Mouse (Mus musculus): ENCODE data around the gene Gpr156. TPM values are rescaled to one million over a fixed set of nuclear protein-coding genes. Genes with fewer than 3 reads are reported as not detected.
A peak's percentile ranks its signal among the peaks of the same experiment; 100 is the strongest.

Gene Gpr156
- total and polyA plus RNA-seq, 2 experiments from 2014 or later, result 0.10 to 0.34 TPM

DNA sequence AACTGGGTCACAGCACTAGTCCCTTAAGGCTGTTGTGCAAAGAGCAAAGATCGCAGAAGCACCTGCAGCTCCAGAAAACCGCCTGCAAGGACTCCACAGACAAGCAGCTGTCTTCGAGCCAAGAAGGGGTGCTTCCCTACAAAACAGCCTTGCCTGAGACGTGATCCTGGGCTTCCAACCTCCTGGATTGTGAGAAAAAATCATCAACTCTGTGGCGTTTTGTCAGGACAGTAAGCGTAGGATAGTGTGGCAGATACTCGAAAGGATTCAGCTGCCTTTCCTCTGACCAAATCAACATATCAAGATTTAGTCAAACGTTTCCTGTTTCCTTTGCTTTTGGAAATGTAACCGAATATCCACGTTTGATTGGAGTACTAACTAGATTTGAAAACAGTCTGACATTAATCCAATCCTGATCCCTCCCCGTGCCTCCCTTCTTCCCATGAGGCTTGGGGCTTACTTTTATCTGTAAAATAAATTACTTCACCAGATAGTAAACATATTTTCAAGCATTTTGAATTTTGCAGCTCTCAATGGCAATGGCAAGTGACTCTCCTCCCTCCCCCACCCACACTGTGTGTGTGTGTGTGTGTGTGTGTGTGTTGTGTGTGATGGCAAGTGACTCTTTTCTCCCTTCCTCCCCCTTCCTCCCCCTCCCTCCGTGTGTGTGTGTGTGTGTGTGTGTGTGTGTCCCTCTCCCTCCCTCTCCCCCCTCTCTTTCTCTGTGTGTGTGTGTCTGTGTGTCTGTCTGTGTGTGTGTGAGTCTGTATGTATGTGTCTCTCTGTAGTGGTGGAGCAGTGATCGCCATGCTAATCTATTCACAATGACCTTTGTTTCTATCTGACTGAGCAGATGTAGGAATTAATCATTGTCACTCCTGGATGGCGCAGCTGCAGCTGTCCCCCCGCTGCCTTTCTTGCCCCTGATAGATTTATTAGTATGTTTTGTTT is 47.3 kb downstream of the Gpr156 start:
- DNase-seq (ENCODE audit: low spot score) (no peak), ATAC-seq (ENCODE audit: insufficient read depth, low read depth) (no peak)
- Histone ChIP-seq H3K27me3 (ENCODE audit: control insufficient read depth, insufficient read depth, low read length) (no peaks in the 10 kb centered on the region), H3K4me3 (ENCODE audit: low read depth, low read length) (no peak overlapping the region), H3K9me3 (replicated peaks; ENCODE audit: control insufficient read depth, low read length) (no peaks in the 10 kb centered on the region), H3K27ac (ENCODE audit: low read depth) (peak overlapping the region; percentile 57; the same call in 1 of the 2 replicates), H3K4me2 (ENCODE audit: low read depth, low read length) (peak overlapping the region; percentile 40; the same call in 1 of the 2 replicates), H3K9ac (replicated peaks; ENCODE audit: low read depth, low read length) (no peak overlapping the region), H3K36me3 (replicated peaks; ENCODE audit: control insufficient read depth, insufficient read depth, low read length) (no peaks in the 10 kb centered on the region), H3K4me1 (ENCODE audit: control insufficient read depth, insufficient read depth) (0 out of 2 replicates have a peak, but pooled peaks cover 5% of the 10 kb centered on the region)
- WGBS, result 35% methylated on average over 15 of the region's 15 CpGs
- TF ChIP-seq EP300 (IDR thresholded peaks at IDR 0.05; ENCODE audit: low read depth) (no peak), CTCF (IDR thresholded peaks at IDR 0.05; ENCODE audit: low read depth) (no peak)

DNA sequence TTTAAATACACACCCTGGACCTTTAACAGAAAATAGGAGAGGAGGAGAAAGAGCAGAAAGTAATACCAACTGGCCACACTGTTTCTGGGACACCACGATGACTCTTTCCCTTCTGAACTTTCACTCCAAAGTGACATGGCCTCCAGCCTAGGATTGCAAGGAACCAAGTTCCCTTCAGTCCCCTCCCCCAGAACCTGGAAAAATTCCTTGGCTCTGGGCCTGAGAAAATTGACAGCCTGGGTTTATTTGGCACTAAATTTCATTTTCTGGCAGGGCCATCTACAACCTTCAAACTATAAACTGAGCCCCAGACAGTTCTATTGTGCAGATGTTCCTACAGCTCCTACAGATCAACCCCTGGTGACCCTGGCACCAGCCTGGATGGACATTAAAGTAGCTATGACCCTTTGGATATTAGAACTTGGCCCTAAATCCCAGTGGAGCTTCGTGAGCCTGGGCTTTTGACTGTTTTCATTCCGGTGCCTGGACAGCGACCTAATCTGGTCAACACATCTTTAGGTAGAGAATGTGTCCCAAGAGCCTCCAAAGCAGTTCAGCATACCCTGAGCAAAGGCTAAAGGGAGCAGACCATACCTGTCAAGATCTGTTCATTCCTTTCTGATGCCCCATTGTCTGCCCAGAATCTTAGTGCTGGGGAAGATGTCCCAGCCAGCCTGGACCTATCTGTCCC is 48.2 kb downstream of the Gpr156 start:
- H3K9ac ChIP-seq (replicated peaks; ENCODE audit: low read depth, low read length), result no peak overlapping the region
- no peaks in the 10 kb centered on the region for H3K9me3 ChIP-seq (replicated peaks; ENCODE audit: control insufficient read depth, low read length)
- H3K4me3 ChIP-seq (ENCODE audit: low read depth, low read length), result no peak overlapping the region
- 0 out of 2 replicates have a peak, but pooled peaks cover 5% of the 10 kb centered on the region for H3K4me1 ChIP-seq (ENCODE audit: control insufficient read depth, insufficient read depth)
- ATAC-seq (ENCODE audit: insufficient read depth, low read depth), result no peak
- no peak overlapping the region for H3K27ac ChIP-seq (ENCODE audit: low read depth)
- no peak for TF ChIP-seq CTCF (IDR thresholded peaks at IDR 0.05; ENCODE audit: low read depth)
- TF ChIP-seq EP300 (IDR thresholded peaks at IDR 0.05; ENCODE audit: low read depth), result no peak
- no peak for DNase-seq (ENCODE audit: low spot score)
- no peaks in the 10 kb centered on the region for H3K27me3 ChIP-seq (ENCODE audit: control insufficient read depth, insufficient read depth, low read length)
- H3K4me2 ChIP-seq (ENCODE audit: low read depth, low read length), result no peak overlapping the region
- H3K36me3 ChIP-seq (replicated peaks; ENCODE audit: control insufficient read depth, insufficient read depth, low read length), result no peaks in the 10 kb centered on the region
- WGBS, result 57% methylated on average over 4 of the region's 4 CpGs

DNA sequence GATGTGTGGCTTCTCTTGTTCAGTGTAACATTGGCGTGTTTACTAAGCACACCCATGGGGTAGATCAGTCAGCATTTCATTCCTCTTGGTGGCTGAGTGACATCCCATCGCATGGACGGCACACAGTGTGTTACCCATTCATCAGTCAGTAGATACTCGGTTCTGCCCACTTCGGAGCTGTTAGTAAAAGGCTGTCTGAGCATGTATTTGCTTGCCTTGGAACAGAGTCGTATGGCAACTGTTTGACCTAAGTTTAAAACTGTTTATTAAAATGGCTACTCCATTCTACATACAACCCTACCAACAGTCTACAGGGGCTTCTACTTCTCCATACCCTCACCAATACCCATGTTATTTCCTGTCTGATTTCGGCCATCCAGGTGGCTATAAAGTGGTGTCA is 50.6 kb downstream of the Gpr156 start:
- no peaks in the 10 kb centered on the region for H3K9me3 ChIP-seq (replicated peaks; ENCODE audit: control insufficient read depth, low read length)

DNA sequence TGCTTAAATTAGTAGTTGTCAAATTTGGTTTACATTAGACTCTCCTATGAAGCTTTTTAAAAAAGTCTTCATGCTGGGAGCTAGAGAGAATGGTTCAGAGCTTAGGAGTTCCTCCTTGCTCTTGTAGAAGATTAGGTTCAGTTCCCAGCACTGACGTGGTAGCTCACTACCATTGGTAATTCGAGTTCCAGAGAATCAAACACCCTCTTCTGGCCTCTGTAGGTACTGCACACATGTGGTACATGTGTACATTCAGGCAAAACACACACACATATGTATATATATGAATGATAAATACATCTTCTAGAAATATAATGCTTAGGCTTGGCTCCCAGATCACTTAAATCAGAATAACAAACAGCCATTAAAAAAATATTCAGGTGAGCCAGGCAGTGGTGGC is 51.1 kb downstream of the Gpr156 start:
- WGBS, result 68% methylated on average over 2 of the region's 2 CpGs
- no peak for TF ChIP-seq CTCF (IDR thresholded peaks at IDR 0.05; ENCODE audit: low read depth)
- TF ChIP-seq EP300 (IDR thresholded peaks at IDR 0.05; ENCODE audit: low read depth), result no peak
- ATAC-seq (ENCODE audit: insufficient read depth, low read depth) (no peak), DNase-seq (ENCODE audit: low spot score) (no peak)
- 0 out of 2 replicates have a peak, but pooled peaks cover 5% of the 10 kb centered on the region for H3K4me1 ChIP-seq (ENCODE audit: control insufficient read depth, insufficient read depth)
- H3K9ac ChIP-seq (replicated peaks; ENCODE audit: low read depth, low read length), result no peak overlapping the region
- H3K4me2 ChIP-seq (ENCODE audit: low read depth, low read length), result no peak overlapping the region
- H3K4me3 ChIP-seq (ENCODE audit: low read depth, low read length), result no peak overlapping the region
- no peak overlapping the region for H3K27ac ChIP-seq (ENCODE audit: low read depth)
- H3K36me3 ChIP-seq (replicated peaks; ENCODE audit: control insufficient read depth, insufficient read depth, low read length), result no peaks in the 10 kb centered on the region
- no peaks in the 10 kb centered on the region for H3K9me3 ChIP-seq (replicated peaks; ENCODE audit: control insufficient read depth, low read length)
- H3K27me3 ChIP-seq (ENCODE audit: control insufficient read depth, insufficient read depth, low read length), result no peaks in the 10 kb centered on the region

More for the DNA sequence above, 50.6 kb downstream of the Gpr156 start:
- TF ChIP-seq EP300 (IDR thresholded peaks at IDR 0.05; ENCODE audit: low read depth), result no peak
- no peak for TF ChIP-seq CTCF (IDR thresholded peaks at IDR 0.05; ENCODE audit: low read depth)
- no peak overlapping the region for H3K27ac ChIP-seq (ENCODE audit: low read depth)
- H3K4me2 ChIP-seq (ENCODE audit: low read depth, low read length), result no peak overlapping the region
- DNase-seq (ENCODE audit: low spot score) (no peak), ATAC-seq (ENCODE audit: insufficient read depth, low read depth) (no peak)
- H3K27me3 ChIP-seq (ENCODE audit: control insufficient read depth, insufficient read depth, low read length), result no peaks in the 10 kb centered on the region
- no peak overlapping the region for H3K4me3 ChIP-seq (ENCODE audit: low read depth, low read length)
- H3K36me3 ChIP-seq (replicated peaks; ENCODE audit: control insufficient read depth, insufficient read depth, low read length), result no peaks in the 10 kb centered on the region
- WGBS, result 87% methylated on average over 7 of the region's 7 CpGs
- no peak overlapping the region for H3K9ac ChIP-seq (replicated peaks; ENCODE audit: low read depth, low read length)
- 0 out of 2 replicates have a peak, but pooled peaks cover 5% of the 10 kb centered on the region for H3K4me1 ChIP-seq (ENCODE audit: control insufficient read depth, insufficient read depth)

DNA sequence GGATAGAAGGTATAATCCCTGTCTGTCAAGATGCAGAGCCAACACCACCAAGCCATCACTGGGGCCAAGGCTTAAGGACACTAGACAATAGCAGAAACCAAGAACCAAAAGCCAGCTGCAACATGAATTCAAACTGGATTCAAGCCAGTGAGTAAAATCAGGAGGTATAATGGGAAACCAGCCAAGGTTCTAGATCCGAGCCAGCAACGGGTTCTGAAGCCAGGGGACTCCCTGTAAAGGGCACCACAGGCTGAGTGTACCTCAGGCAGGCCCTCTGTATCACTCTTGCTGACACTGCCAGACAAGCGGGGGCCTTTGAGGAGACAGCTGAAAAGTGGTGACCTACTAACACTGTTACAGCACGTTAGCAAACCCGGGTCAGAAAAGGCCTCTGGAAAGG is 55.2 kb downstream of the Gpr156 start:
- ATAC-seq (ENCODE audit: insufficient read depth, low read depth), result no peak
- TF ChIP-seq EP300 (IDR thresholded peaks at IDR 0.05; ENCODE audit: low read depth) (no peak), CTCF (IDR thresholded peaks at IDR 0.05; ENCODE audit: low read depth) (no peak)

More for the DNA sequence above, 55.2 kb downstream of the Gpr156 start:
- no peak overlapping the region for H3K27ac ChIP-seq (ENCODE audit: low read depth)
- no peak overlapping the region for H3K4me3 ChIP-seq (ENCODE audit: low read depth, low read length)
- no peaks in the 10 kb centered on the region for H3K27me3 ChIP-seq (ENCODE audit: control insufficient read depth, insufficient read depth, low read length)
- no peak overlapping the region for H3K9ac ChIP-seq (replicated peaks; ENCODE audit: low read depth, low read length)
- no peaks in the 10 kb centered on the region for H3K9me3 ChIP-seq (replicated peaks; ENCODE audit: control insufficient read depth, low read length)
- H3K4me1 ChIP-seq (ENCODE audit: control insufficient read depth, insufficient read depth), result no peaks in the 10 kb centered on the region
- WGBS, result 47% methylated on average over 5 of the region's 5 CpGs
- no peak overlapping the region for H3K4me2 ChIP-seq (ENCODE audit: low read depth, low read length)
- no peak for DNase-seq (ENCODE audit: low spot score)
- H3K36me3 ChIP-seq (replicated peaks; ENCODE audit: control insufficient read depth, insufficient read depth, low read length), result no peaks in the 10 kb centered on the region

All from heart, postnatal 0 days (tissue).